In genomic region chr6:91059711-91060110, GRCm38 (mm10) we compare ENCODE assay signal across 9 mouse cellular contexts. TPM values are rescaled to one million over a fixed set of nuclear protein-coding genes. Genes with fewer than 3 reads are reported as not detected.
DNase-seq lines count a peak whose midpoint lies in the region; ATAC-seq and TF ChIP-seq lines count a peak whose summit lies in the region.
"Had no signal": no experiment of that assay in that cellular context is flagged by ENCODE, and none has a peak within 500 bp of the region (broad histone marks: within the 10 kb centered on the region; RNA-seq: fewer than 3 reads in every experiment).

No protein-coding gene starts in this region.

- H3K4me3 ChIP-seq in forebrain, embryonic 11.5 days (ENCODE audit: low read depth, low read length) = no peak overlapping the region
- H3K4me3 ChIP-seq in forebrain, embryonic 12.5 days (replicated peaks) = no peak overlapping the region
- H3K4me3 ChIP-seq: myocyte had no signal

- no peak overlapping the region for H3K27ac ChIP-seq in forebrain, embryonic 11.5 days (ENCODE audit: low read depth, low read length)
- no peak overlapping the region for H3K27ac ChIP-seq in forebrain, embryonic 12.5 days

- H3K9ac ChIP-seq in forebrain, embryonic 11.5 days (ENCODE audit: low read length) = no peak overlapping the region
- no peak overlapping the region for H3K9ac ChIP-seq in forebrain, embryonic 12.5 days

- 0 out of 2 replicates have a peak, but pooled peaks have one; percentile 39 for ATAC-seq in forebrain, embryonic 11.5 days (replicated peaks; ENCODE audit: low FRiP score)
- no peak for ATAC-seq in forebrain, embryonic 12.5 days (ENCODE audit: low FRiP score)

- TF ChIP-seq CTCF in brain, embryonic 14.5 days (IDR thresholded peaks at IDR 0.05; ENCODE audit: borderline replicate concordance, extremely low read depth, insufficient read depth, insufficient read length) = peak; percentile 81

- no peaks in the 10 kb centered on the region for H3K4me1 ChIP-seq in forebrain, embryonic 11.5 days (replicated peaks; ENCODE audit: control insufficient read depth, insufficient read depth, low read length)
- H3K4me1 ChIP-seq in forebrain, embryonic 12.5 days = no peaks in the 10 kb centered on the region

- DNase-seq in forebrain, embryonic 11.5 days (ENCODE audit: low spot score) = peak; percentile 67
- DNase-seq in CD4-positive helper T cell, adult 2 months (ENCODE audit: low read depth, low spot score) = peak; percentile 52
- DNase-seq in brain, embryonic 14.5 days (ENCODE audit: low read depth) = peak; percentile 32
- peak; percentile 11 for DNase-seq in fat pad, adult 2 months (ENCODE audit: extremely low read depth, low read depth, low spot score)
- peak; percentile 19 to 38 for DNase-seq in kidney, adult 8-10 months
- peak; percentile 54 for DNase-seq in lung, postnatal 14 days
- peak; percentile 41 to 67 for DNase-seq in spleen, postnatal 10 days (ENCODE audit: low spot score in 2 of 2)

- no peak overlapping the region for H3K4me2 ChIP-seq in forebrain, embryonic 11.5 days (ENCODE audit: low read depth, low read length, severe bottlenecking)
- no peak overlapping the region for H3K4me2 ChIP-seq in forebrain, embryonic 12.5 days

- no peak for TF ChIP-seq POLR2A in brain, embryonic 14.5 days (IDR thresholded peaks at IDR 0.05; ENCODE audit: borderline replicate concordance, extremely low read depth, insufficient read depth, insufficient read length, poor library complexity, severe bottlenecking)

- no peaks in the 10 kb centered on the region for H3K27me3 ChIP-seq in forebrain, embryonic 11.5 days (ENCODE audit: control insufficient read depth, insufficient read depth, low read length)
- no peaks in the 10 kb centered on the region for H3K27me3 ChIP-seq in forebrain, embryonic 12.5 days

- no peaks in the 10 kb centered on the region for H3K36me3 ChIP-seq in forebrain, embryonic 11.5 days (ENCODE audit: control insufficient read depth, insufficient read depth, low read length)
- peaks cover 67% of the 10 kb centered on the region for H3K36me3 ChIP-seq in forebrain, embryonic 12.5 days (replicated peaks)

- WGBS in forebrain, embryonic 11.5 days = 46% methylated on average over 2 of the region's 2 CpGs
- 45% methylated on average over 2 of the region's 2 CpGs for WGBS in forebrain, embryonic 12.5 days

- H3K9me3 ChIP-seq in forebrain, embryonic 11.5 days (ENCODE audit: control insufficient read depth, low read length) = no peaks in the 10 kb centered on the region
- no peaks in the 10 kb centered on the region for H3K9me3 ChIP-seq in forebrain, embryonic 12.5 days

RNA-seq across cellular contexts. Expression of gene Nup210, which starts 56.9 kb away (rescaled TPM):
- 31.9 and 37.4 TPM in 2 replicates for polyA plus RNA-seq in forebrain, embryonic 11.5 days (2014; fragmentation: Nextera tagmentation; extraction: Ambion mirVana)
- 32.7 and 37.9 TPM in 2 replicates for polyA plus RNA-seq in forebrain, embryonic 12.5 days (2016; fragmentation: Nextera tagmentation; extraction: Ambion mirVana)
- polyA plus RNA-seq in brain, embryonic 14.5 days (2012; rRNA removed) = 21.7 and 43.2 TPM in 2 replicates

Comparison
In these comparisons a context has a peak if more than half of its experiments do, and no peak if none do; other contexts are left out.
1. DNase-seq: peak in every context shown above with its lines; median percentile 67 in forebrain, embryonic 11.5 days; 54 in lung, postnatal 14 days; 54 in spleen, postnatal 10 days; 52 in CD4-positive helper T cell, adult 2 months; 32 in brain, embryonic 14.5 days; 28 in kidney, adult 8-10 months; 11 in fat pad, adult 2 months.